Mouse (Mus musculus): ENCODE measurements around the gene BC048403. TPM values are rescaled to one million over a fixed set of nuclear protein-coding genes. Genes with fewer than 3 reads are reported as not detected.

BC048403 gene
- polyA plus RNA-seq, 1 experiment from 2014 or later, result 2.8 TPM

DNA sequence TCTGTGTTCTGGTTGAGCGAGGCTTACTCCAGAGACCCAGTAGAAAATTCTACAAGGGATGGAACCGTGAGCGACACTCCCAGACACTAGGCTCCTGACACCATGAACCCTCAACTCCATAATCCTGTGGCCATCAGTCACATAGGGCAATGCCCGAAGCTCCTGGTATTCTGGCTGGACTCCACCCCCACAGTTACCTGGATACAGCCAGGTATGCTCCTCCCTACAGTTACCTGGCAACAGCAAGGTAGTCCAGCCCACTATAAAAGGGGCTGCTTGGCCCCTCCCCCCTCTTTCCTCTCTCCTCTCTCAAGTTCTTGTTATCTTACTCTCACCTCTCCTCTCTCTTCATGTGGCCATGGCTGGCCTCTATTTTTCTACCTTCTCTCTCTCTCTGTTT lies 12.6 kb upstream of the BC048403 start:
- DNase-seq (ENCODE audit: low spot score), result no peak
- no peaks in the 10 kb centered on the region for H3K4me1 ChIP-seq
- H3K36me3 ChIP-seq (replicated peaks), result no peaks in the 10 kb centered on the region
- WGBS, result 76% methylated on average over 4 of the region's 4 CpGs
- H3K27ac ChIP-seq (replicated peaks), result no peak overlapping the region
- no peaks in the 10 kb centered on the region for H3K27me3 ChIP-seq (replicated peaks; ENCODE audit: low read depth, poor library complexity, severe bottlenecking)
- H3K4me3 ChIP-seq, result no peak overlapping the region
- peaks cover 4% of the 10 kb centered on the region; the same call in 1 of the 2 replicates for H3K9me3 ChIP-seq

GRCm38 (mm10) chr10:121728226-121728625 lies 11.5 kb upstream of the BC048403 start:
- Histone ChIP-seq H3K9me3 (no peaks in the 10 kb centered on the region), H3K27me3 (replicated peaks; ENCODE audit: low read depth, poor library complexity, severe bottlenecking) (no peaks in the 10 kb centered on the region), H3K4me1 (no peaks in the 10 kb centered on the region), H3K27ac (replicated peaks) (no peak overlapping the region), H3K4me3 (no peak overlapping the region), H3K36me3 (replicated peaks) (no peaks in the 10 kb centered on the region)
- WGBS, result 95% methylated on average over 4 of the region's 4 CpGs
- no peak for DNase-seq (ENCODE audit: low spot score)

DNA sequence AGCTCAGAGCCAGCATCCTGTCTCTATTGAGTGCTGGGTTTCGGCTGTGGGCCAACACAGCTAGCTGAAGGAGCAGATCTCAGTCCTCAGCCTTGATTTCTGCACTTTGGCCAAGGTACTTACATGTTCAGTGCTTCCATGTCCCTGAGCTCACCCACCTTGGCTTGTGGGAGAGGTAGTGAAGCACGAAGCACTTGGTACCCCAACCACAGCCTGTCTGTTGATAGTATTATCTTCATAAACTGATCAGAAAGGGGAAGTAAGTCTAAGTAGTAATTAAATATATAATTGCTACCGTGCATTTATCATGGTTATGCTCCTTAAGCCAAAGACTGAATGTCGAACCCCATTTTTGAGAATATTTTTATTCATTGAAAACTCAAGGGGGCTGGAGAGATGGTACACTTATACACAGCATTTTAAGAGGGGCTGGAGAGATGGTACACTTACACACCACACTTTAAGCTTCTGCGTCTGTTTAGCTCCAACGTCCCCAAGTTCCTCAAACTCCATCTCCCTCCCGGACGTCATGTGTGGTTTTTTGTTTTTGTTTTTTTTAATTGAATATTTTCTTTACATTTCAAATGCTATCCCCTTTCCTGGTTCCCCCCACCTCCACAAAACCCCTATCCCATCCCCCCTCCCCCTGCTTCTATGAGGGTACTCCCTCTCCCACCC lies 8.6 kb upstream of the BC048403 start:
- no peak overlapping the region for H3K4me3 ChIP-seq
- H3K27ac ChIP-seq (replicated peaks), result no peak overlapping the region
- no peaks in the 10 kb centered on the region for H3K27me3 ChIP-seq (replicated peaks; ENCODE audit: low read depth, poor library complexity, severe bottlenecking)
- H3K9me3 ChIP-seq, result no peaks in the 10 kb centered on the region
- no peaks in the 10 kb centered on the region for H3K4me1 ChIP-seq
- WGBS, result 93% methylated on average over 8 of the region's 8 CpGs
- DNase-seq (ENCODE audit: low spot score), result no peak
- H3K36me3 ChIP-seq (replicated peaks), result no peaks in the 10 kb centered on the region

- Histone ChIP-seq H3K4me3 (no peak overlapping the region), H3K27ac (replicated peaks) (no peak overlapping the region), H3K27me3 (replicated peaks; ENCODE audit: low read depth, poor library complexity, severe bottlenecking) (no peaks in the 10 kb centered on the region), H3K4me1 (no peaks in the 10 kb centered on the region), H3K9me3 (no peaks in the 10 kb centered on the region), H3K36me3 (replicated peaks) (no peaks in the 10 kb centered on the region)
- WGBS, result 91% methylated on average over 9 of the region's 9 CpGs
- DNase-seq (ENCODE audit: low spot score), result no peak
Observed at GRCm38 (mm10) chr10:121732542-121732941, 7.2 kb upstream of the BC048403 start.

DNA sequence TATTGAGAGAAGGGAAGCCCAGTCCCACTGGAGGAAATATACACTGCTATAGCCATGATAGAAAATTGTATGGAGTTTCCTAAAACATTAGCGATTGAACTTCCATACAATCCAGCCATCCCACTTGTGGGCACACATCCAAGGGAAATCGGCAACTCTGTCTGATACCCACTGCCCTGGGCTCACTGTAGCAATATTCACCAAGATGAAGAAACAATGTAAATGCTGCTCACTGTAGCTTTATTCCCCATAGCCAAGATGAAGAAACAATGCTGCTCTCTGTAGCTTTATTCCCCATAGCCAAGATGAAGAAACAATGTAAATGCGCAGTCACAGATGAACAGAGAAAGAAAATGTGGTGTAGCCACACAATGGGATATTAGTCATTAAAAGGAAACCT lies 2.5 kb upstream of the BC048403 start:
- Histone ChIP-seq H3K27ac (replicated peaks) (no peak overlapping the region), H3K4me1 (peaks cover 23% of the 10 kb centered on the region), H3K4me3 (no peak overlapping the region), H3K9me3 (no peaks in the 10 kb centered on the region), H3K36me3 (replicated peaks) (no peaks in the 10 kb centered on the region), H3K27me3 (replicated peaks; ENCODE audit: low read depth, poor library complexity, severe bottlenecking) (no peaks in the 10 kb centered on the region)
- 89% methylated on average over 3 of the region's 3 CpGs for whole genome bisulfite sequencing
- DNase-seq (ENCODE audit: low spot score), result no peak

- DNase-seq (ENCODE audit: low spot score), result peak; percentile 27
Observed at GRCm38 (mm10) chr10:121742336-121742735, 2.6 kb downstream of the BC048403 start.

GRCm38 (mm10) chr10:121750175-121750574 lies 10.4 kb downstream of the BC048403 start:
- H3K36me3 ChIP-seq (replicated peaks), result peaks cover 70% of the 10 kb centered on the region
- no peak overlapping the region for H3K4me3 ChIP-seq
- H3K27me3 ChIP-seq (replicated peaks; ENCODE audit: low read depth, poor library complexity, severe bottlenecking), result no peaks in the 10 kb centered on the region
- DNase-seq (ENCODE audit: low spot score), result no peak
- 93% methylated on average over 12 of the region's 12 CpGs for whole genome bisulfite sequencing
- no peak overlapping the region for H3K27ac ChIP-seq (replicated peaks)
- no peaks in the 10 kb centered on the region for H3K4me1 ChIP-seq
- H3K9me3 ChIP-seq, result no peaks in the 10 kb centered on the region

More at GRCm38 (mm10) chr10:121742336-121742735, 2.6 kb downstream of the BC048403 start:
- Histone ChIP-seq H3K27me3 (replicated peaks; ENCODE audit: low read depth, poor library complexity, severe bottlenecking) (no peaks in the 10 kb centered on the region), H3K9me3 (0 out of 2 replicates have a peak, but pooled peaks cover 5% of the 10 kb centered on the region), H3K4me1 (peaks cover 28% of the 10 kb centered on the region), H3K27ac (replicated peaks) (no peak overlapping the region), H3K4me3 (no peak overlapping the region), H3K36me3 (replicated peaks) (peaks cover 29% of the 10 kb centered on the region)
- 38% methylated on average over 4 of the region's 4 CpGs for WGBS

- Histone ChIP-seq H3K36me3 (replicated peaks) (peaks cover 31% of the 10 kb centered on the region), H3K4me1 (0 out of 2 replicates have a peak, but pooled peaks cover 5% of the 10 kb centered on the region), H3K9me3 (no peaks in the 10 kb centered on the region), H3K27ac (replicated peaks) (no peak overlapping the region), H3K4me3 (no peak overlapping the region), H3K27me3 (replicated peaks; ENCODE audit: low read depth, poor library complexity, severe bottlenecking) (no peaks in the 10 kb centered on the region)
- WGBS, result 86% methylated on average over 5 of the region's 5 CpGs
- DNase-seq (ENCODE audit: low spot score), result no peak
Observed at GRCm38 (mm10) chr10:121754237-121754636, 14.5 kb downstream of the BC048403 start.

DNA sequence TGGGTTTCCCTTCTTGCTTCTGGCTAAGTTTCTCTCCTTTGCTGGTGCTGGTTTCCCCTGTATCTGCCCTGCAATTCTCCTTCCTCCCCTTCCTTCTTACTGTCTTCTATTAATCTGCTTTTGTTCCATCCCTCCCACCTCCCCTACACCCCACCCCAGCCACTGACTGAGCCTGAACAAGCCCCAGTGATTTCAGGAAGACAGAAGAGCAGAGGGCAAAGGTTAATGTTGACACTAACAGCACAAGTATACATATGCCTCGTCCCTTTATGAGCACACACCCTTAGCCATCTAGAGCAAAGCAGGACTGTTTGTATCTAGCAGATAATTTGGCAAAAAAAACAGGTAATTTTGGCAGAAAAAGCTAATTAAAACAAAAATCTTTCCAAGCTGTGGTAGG lies 16.1 kb downstream of the BC048403 start:
- peaks cover 21% of the 10 kb centered on the region for H3K36me3 ChIP-seq (replicated peaks)
- WGBS, result 37% methylated on average over 1 of the region's 1 CpGs

GRCm38 (mm10) chr10:121756677-121757076 lies 16.9 kb downstream of the BC048403 start:
- Histone ChIP-seq H3K4me1 (0 out of 2 replicates have a peak, but pooled peaks cover 5% of the 10 kb centered on the region), H3K36me3 (replicated peaks) (peaks cover 13% of the 10 kb centered on the region), H3K27ac (replicated peaks) (no peak overlapping the region), H3K27me3 (replicated peaks; ENCODE audit: low read depth, poor library complexity, severe bottlenecking) (no peaks in the 10 kb centered on the region), H3K4me3 (no peak overlapping the region), H3K9me3 (no peaks in the 10 kb centered on the region)
- 85% methylated on average over 4 of the region's 4 CpGs for WGBS
- DNase-seq (ENCODE audit: low spot score), result no peak

More for the DNA sequence above, 16.1 kb downstream of the BC048403 start:
- H3K4me3 ChIP-seq, result no peak overlapping the region
- H3K27me3 ChIP-seq (replicated peaks; ENCODE audit: low read depth, poor library complexity, severe bottlenecking), result no peaks in the 10 kb centered on the region
- no peak for DNase-seq (ENCODE audit: low spot score)
- H3K4me1 ChIP-seq, result 0 out of 2 replicates have a peak, but pooled peaks cover 5% of the 10 kb centered on the region
- H3K9me3 ChIP-seq, result no peaks in the 10 kb centered on the region
- no peak overlapping the region for H3K27ac ChIP-seq (replicated peaks)

DNA sequence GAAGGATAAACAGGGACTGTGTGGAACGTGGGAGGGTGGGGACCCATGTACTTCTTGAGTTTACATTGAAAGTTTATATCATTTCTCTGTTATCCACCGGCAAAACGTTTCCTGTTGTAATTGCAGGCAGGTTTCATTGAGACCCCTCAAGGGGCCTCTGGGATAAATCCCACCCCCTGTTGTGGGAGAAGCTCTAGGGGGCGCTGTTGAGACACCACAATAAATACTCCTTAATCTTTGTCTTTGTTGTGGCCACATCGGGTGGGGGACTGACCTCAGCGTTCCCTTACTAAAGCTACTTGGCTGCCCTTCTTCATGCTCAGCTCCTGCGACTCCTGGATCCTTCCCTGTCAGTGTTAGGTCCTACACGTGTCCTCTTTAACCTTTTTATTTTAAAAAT lies 19.4 kb downstream of the BC048403 start:
- no peaks in the 10 kb centered on the region for H3K36me3 ChIP-seq (replicated peaks)
- no peak overlapping the region for H3K4me3 ChIP-seq
- DNase-seq (ENCODE audit: low spot score), result peak; percentile 26
- H3K4me1 ChIP-seq, result 0 out of 2 replicates have a peak, but pooled peaks cover 5% of the 10 kb centered on the region
- H3K27ac ChIP-seq (replicated peaks), result no peak overlapping the region
- no peaks in the 10 kb centered on the region for H3K9me3 ChIP-seq
- 51% methylated on average over 8 of the region's 8 CpGs for WGBS
- no peaks in the 10 kb centered on the region for H3K27me3 ChIP-seq (replicated peaks; ENCODE audit: low read depth, poor library complexity, severe bottlenecking)

GRCm38 (mm10) chr10:121762141-121762540 lies 22.4 kb downstream of the BC048403 start:
- H3K27ac ChIP-seq (replicated peaks), result no peak overlapping the region
- WGBS, result 83% methylated on average over 9 of the region's 9 CpGs
- H3K4me1 ChIP-seq, result no peaks in the 10 kb centered on the region
- no peaks in the 10 kb centered on the region for H3K36me3 ChIP-seq (replicated peaks)
- DNase-seq (ENCODE audit: low spot score), result no peak
- H3K27me3 ChIP-seq (replicated peaks; ENCODE audit: low read depth, poor library complexity, severe bottlenecking), result no peaks in the 10 kb centered on the region
- no peaks in the 10 kb centered on the region for H3K9me3 ChIP-seq
- H3K4me3 ChIP-seq, result no peak overlapping the region

- 87% methylated on average over 9 of the region's 13 CpGs for WGBS
- H3K9me3 ChIP-seq, result no peaks in the 10 kb centered on the region
- H3K4me3 ChIP-seq, result no peak overlapping the region
- DNase-seq (ENCODE audit: low spot score), result no peak
- no peak overlapping the region for H3K27ac ChIP-seq (replicated peaks)
- H3K4me1 ChIP-seq, result no peaks in the 10 kb centered on the region
- no peaks in the 10 kb centered on the region for H3K27me3 ChIP-seq (replicated peaks; ENCODE audit: low read depth, poor library complexity, severe bottlenecking)
- H3K36me3 ChIP-seq (replicated peaks), result no peaks in the 10 kb centered on the region
Observed at GRCm38 (mm10) chr10:121763191-121763590, 23.5 kb downstream of the BC048403 start.
